Mouse (Mus musculus) cerebellum, adult 2 months (tissue): ENCODE measurements around the gene Hopx.

Experiments
- CTCF ChIP-seq: fragments of 200-500 bp; IDR thresholded peaks from 2 replicates; pipeline ENCODE4 v1.5.1; 2011; ENCODE audit warnings: low read depth, mild to moderate bottlenecking, control low read depth, low read length, moderate library complexity, borderline replicate concordance; ENCODE audit not compliant: insufficient read depth
- POLR2A ChIP-seq: fragments of 200-500 bp; IDR thresholded peaks from 2 replicates; pipeline ENCODE4 v1.6.1; 2011; ENCODE audit warnings: low read length, control low read depth, borderline replicate concordance; ENCODE audit not compliant: insufficient read depth

DNA sequence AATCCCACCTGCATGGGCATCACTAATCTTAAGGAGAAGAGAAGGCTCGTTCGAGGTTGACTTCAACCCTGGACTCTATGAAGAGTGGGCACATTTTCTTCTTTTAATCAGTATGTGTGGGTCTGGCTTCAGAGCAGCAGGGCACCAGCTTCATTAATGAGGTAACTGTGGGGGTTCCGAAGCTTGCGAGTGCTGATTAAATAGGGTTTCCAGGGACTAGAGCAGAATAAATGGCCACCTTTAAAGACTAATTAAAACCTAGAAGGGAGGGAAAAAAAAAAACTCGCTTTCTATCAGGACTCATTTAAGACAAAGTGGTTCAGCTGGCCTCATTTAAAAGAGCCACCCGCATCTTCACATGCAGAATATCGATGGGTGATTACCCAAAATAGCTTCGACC lies 25.0 kb downstream of the Hopx start:
- TF ChIP-seq CTCF: no peak
- TF ChIP-seq POLR2A: no peak
